Mouse (Mus musculus) urinary bladder, postnatal 14 days (tissue): Measurements from ENCODE around the gene Ddo.

Source experiments
- DNase-seq: peaks from one replicate; pipeline ENCODE4 v3.0.0; 2021; ENCODE audit warnings: low spot score

Ddo gene

DNA sequence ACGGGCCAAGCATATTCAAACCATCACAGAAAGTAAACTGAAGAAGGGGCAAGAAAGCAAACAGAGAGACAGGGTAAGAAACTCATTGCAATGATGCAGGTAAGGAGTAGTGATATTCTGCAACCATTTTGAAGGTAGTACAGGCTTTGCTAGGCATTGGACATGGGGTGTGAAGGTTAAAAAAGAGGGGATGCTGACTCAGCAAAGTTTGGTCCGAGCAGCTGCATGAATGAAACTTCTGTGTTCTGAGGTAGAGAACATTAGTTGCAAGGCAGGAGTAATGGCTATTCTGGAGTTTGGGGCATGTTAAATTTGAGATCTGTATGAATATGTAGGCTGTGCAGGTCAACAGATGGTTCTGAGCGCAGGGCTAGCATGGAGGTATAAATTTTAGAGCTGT, 35.5 kb downstream of the Ddo start:
- no peak for DNase-seq

DNA sequence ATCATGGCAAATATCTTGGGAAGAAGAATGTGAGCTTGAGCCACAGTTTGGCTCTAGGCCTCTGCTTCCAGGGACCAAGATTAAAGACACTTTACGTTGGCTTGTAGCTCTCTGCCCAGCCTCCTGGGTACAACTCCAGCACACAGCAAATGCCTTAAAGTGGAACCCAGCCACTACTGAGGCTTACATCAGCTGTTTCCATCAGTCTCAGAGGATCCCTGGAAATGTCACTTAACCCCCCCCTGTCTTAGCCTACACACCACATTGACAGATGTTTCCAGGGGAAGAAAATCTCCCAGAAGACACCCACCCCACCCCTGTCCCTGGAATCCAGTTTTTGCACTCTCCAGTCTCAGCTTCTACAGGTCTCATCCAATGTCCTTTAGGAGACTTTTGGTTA, 37.1 kb downstream of the Ddo start:
- no peak for DNase-seq

DNA sequence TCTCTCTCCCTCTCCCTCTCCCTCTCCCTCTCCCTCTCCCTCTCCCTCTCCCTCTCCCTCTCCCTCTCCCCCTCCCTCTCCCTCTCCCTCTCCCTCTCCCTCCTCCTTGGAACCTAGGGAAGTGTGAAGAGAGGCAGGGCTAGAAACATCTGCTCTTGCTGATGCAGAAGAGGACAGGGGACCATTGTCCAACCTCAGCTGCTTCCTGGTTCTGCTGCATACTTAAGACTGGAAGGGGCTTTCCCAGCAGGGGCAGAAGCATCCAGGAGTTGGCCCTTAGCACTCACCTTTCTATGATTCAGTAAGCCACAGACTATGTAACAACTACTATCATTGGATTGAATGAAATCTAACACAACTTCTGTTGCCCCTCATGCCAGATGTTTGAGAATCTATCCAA, 38.8 kb downstream of the Ddo start:
- no peak for DNase-seq

DNA sequence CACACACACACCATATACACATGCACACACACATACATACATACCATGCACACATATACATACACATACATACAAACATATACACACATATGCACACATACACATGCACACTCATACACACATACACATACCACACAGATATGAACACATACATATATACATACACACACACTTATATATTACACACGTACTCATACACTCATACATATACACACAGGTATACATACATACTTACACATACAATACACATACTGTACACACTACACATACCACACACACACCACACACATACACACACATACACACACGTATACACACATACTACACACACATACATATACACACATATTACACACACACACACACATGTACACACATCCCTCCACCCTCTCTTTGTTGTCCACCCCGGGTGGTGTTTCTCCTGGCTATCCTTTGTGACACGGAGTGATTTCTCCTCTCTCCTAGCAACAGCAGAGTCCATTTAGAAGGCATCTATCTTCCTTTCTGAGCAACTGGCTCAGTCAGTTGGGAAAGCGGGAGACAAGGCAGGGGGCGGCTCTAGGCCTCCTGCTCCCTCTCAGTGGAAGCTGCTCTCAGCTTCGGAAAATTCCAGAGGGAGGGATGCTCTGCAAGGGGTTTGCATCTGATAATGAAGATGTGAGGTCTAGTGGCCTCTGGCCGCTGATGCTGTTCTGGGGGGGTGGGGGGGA, 42.9 kb downstream of the Ddo start:
- no peak for DNase-seq

DNA sequence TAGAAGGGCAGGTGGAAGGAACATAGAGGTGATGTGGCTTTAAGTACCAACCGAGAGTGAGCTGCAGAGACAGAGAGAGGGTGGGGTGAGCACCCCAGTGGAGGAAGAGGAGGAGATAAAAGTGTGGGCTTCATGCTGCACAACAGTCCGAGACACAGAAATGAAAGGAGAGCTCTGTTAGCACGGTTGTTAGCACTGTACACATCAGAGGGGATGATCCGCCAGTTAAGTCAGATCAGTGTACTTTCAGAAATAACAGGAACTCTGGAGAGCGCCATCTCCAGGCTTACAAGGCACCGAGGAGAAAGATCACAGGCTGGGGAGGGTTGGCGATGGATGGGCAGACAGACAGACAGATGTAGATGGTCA, 43.5 kb downstream of the Ddo start:
- DNase-seq = no peak

DNA sequence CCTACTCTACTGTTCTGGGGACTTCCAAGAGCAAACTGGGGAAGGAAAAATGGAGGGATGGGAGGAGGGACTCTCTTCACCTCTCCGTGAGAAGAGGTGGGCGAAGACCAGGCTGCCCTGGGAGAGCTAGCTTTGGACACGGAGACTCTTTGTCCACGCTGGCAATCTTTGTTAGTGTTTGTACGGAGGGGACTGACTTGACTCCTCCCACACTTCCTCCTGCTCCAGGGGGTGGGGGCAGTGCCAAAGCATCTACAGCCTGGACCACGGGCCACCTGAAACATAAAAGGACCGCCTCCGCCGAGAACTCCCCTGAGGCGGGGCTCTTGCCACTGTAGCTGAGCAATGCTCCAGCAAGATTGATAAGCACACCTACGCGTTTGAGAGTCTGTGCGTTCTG, 44.3 kb downstream of the Ddo start:
- DNase-seq = no peak

DNA sequence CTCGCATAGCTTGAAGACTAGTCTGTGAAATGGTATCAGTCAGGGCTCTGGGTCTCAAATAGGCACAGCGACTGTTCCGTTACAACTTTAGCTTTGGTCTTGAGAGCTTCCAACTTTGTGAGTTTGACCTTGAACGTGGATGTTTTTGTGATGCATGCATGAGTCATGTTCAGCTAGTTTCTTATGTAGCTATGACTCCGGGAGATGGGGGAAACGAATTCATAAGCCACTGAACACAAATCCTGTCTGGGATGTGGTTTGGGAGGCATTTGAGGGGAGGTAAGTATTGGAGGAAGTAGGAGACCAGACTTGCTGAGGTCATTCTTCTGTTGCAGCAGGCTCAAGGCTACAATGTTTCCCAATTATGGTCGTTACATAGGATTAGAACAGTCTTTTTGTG, 46.1 kb downstream of the Ddo start:
- no peak for DNase-seq

DNA sequence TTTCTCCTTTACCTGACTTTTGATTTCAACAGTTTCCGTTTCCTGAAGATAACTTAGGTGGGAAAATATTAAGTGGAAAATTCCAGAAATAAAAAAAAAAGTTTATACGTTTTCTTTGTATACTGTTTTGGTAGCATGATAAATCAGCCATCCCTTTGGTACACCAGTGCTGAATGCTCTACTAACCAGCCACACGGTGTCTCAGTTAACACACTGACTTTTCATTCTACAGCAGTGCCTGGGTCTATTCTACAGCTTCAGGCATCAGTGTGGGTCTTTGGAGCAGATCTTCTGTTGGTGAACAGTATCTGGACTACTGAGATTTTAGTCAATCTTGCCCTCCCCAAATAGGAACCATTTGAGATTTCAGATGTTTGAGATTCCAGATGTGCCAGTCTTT, 48.7 kb downstream of the Ddo start:
- DNase-seq = no peak

DNA sequence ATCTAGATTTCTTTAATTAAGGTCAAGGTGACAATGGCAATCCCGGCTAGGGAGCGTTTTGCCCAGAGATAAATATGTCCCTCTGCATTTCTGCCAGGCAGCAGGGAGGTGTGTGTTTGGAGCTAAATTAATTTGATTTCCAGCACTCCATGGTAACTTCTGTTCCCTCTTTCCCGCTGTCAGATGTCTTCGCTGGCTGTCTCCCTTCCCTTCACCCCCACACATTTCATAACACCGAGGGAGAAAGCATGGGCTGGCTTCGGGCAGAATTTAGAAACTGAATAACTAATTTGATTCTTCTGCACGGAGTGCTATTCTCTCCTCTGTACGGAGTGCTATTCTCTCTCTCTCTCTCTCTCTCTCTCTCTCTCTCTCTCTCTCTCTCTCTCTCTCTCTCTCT, 52.7 kb downstream of the Ddo start:
- DNase-seq = no peak

DNA sequence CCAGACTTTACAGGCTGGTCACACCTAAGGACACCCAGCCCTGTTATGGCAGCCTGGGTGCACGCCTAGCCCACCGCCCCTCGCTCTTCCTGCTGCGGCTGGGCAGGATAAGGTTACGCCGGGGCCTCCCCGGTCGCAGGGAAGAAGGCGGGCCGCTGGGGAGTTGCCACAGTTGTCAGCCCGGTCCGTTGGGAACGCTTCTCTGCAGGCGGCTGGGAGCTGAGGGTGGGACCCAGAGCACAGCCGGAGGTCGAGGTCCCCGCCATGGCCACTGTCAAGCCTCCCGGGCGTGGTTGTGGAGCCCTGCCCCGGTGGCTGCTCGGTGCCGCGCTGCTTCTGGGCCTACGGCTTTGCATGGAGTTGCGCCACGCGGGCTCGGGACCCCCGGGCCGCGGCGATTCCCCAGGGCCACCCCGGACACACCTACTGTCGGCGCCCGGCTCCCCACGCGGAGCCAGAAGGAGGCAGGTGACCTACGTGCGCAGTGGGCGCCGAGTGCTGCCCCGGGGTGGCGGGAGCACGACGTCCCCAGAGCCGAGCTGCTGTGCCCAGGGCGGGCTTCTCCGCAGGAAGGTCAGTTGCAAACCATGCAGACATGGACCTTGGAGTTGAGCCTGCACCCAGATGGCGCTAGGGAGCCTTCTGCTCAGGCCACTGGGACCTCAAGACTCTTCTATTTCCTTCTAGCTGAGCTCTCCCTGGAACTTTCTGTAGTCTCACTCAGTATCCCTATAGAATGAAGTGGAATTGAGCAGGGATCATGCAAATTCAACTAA, 53.5 kb downstream of the Ddo start, which contains the start of gene Mettl24:
Gene Mettl24, plus strand, starts transcription at position 191 of the 776 bp plus-strand sequence.
- peak; percentile 78 for DNase-seq

DNA sequence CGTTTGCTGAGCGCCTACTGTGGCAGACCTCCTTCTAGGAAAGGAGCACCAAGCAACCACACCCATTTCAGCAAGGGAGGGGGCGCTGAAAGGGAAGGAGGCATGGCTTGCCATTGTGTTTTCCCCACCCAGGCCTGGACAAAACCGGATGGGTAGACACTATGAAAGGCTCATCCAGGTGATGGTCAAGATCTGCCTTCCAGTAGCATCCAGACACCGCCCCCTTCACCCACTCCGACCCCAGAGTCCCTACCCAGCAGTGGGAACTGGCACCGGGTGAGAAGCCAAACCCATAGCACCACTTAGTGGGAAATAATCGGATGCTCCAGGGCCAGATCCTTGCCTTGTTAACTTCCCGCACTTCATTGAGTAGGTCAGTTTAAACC, 54.0 kb downstream of the Ddo start:
- no peak for DNase-seq

DNA sequence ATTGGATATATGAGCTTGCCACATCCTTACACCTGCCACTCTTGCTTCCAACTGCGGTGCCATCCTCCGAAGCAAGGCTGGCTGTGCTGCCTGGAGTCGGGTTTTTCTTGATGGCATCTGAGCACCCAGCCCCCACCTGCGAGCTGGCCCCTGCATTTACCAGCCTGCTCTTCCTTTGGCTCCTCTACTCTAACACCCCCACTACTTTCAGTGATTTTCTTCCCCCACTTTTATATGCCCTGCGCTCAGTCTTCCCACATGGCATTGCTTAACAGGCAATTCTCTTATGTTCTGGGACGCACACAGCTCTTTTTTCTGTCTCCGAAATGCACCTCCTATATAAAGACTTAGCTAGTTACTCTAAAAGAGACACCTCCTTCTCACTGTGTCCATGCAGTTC, 54.5 kb downstream of the Ddo start:
- no peak for DNase-seq

DNA sequence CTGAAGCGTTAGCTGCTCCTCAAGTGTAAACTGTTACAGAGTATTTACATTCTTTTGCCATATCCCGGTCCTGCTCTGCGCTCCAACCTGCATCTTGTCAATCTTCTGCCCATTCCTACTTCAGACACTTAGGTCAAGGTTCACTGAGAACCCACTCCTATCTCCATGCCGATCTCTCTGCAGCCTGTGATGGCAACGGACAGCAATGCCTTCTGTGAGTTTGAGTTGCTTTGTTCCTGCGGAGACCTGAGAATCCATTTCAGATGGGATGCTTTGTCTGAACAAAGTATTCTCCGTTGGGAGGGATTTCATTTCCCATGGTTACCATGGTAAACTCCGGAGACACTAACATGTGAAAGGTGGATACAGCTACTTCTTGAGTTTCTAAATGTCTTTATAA, 55.8 kb downstream of the Ddo start:
- DNase-seq = no peak

DNA sequence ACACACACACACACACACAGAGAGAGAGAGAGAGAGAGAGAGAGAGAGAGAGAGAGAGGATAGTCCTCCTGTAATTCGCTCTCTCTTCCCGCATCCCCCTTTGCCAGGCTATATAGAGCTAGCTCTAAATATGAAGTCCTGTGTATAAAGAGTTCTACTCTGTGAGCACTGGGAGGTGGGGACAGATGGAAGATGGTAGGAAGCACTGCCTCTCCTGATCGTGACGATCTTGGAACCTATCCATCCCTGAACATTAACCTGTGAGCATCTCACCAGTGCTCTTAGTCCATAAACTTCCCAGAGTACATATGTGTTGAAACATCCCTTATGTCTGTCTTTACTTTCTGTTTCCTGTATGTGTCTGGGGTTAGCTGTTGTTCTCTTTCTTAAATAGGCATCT, 57.2 kb downstream of the Ddo start:
- DNase-seq = no peak

DNA sequence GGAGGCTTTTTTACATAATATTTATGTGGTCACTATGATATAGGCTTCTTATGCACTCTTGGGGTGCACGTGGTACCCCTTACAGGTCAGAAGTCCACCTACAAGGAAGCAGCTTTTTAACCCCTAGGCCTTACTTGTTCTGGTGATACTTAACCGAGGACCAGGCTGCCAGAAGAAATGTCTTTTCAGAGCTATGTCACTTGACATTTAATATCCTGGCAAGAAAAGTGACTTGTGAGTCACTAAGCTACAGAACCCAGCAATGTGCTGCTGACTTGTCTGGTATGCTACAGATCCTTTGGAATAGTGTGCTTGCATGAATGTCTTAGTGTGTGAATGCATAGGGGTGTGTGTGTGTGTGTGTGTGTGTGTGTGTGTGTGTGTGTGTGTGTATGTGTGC, 57.6 kb downstream of the Ddo start:
- no peak for DNase-seq

DNA sequence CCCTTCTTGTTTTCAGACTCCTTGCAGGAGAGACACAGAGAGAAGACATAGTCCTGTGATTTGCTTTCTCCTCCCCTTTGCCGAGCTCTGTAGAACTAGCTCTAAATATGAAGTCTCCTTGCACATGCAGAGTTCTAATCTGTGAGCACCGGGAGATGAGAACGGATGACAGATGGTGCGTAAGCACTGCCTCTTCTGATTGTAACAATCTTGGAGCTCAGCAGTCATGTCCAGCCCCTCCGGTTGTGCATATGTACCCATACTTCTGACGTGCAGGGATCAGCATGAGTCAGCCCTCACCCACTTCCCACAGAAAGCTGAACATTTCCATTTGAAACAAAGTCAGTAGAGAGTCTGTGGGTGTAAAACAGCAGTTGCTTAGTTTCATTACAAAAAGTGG, 58.5 kb downstream of the Ddo start:
- DNase-seq = no peak

DNA sequence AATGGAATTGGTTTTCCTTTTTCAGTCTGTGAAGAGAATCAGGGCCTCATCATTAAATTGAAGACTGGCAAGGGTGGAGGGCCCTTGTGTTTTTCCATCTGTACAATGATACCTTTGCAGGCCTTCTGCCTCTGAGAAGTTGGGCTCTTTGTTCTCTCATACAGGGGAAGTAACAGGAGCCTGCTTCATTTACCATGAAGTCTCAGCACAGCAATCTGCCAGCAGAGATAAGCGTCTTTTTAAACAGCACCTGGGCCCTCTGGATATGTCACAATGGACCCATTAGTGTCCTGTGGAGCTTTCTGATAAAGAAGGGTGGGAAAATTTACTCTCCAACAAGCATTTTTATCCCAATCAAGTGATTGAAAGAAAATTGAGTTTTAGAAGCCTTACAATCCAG, 59.1 kb downstream of the Ddo start:
- DNase-seq = no peak

DNA sequence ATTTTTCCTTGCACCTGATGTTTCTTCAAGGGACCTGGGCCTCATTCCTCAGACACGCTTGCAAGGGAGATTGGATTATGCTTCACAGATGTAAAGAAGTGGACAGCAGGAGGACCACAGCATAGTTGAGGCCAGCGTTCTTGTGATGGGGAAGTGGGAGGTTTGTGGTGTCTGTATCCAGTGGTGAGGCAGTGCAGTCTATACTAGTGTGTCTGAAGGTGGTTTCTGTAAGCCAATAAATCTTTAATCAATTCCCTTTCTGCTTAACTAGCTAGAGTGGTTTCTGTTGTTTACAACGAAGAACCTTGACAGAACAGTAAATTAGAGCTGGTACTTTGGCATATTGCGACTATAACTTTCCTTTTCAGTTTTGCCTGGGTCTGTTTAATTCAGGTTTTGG, 68.8 kb downstream of the Ddo start:
- no peak for DNase-seq

DNA sequence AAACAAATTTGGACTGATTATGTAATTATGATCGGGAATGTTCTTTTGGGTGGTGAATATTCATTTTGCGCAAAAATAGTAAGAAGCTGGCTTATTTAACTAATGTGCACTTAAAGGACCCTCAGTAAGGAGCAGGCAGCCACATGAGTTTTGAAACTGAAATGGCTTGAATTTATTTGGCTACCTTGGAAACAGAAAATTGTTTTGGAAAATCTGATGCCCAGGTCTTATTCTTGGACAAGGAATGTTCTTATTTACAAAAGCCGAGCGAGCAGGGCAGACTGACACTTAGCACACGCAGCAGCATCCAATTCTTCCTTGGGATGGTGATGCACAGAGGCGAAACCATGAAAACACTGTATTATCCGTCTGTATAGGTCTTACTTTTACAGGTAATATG, 81.3 kb downstream of the Ddo start:
- no peak for DNase-seq

DNA sequence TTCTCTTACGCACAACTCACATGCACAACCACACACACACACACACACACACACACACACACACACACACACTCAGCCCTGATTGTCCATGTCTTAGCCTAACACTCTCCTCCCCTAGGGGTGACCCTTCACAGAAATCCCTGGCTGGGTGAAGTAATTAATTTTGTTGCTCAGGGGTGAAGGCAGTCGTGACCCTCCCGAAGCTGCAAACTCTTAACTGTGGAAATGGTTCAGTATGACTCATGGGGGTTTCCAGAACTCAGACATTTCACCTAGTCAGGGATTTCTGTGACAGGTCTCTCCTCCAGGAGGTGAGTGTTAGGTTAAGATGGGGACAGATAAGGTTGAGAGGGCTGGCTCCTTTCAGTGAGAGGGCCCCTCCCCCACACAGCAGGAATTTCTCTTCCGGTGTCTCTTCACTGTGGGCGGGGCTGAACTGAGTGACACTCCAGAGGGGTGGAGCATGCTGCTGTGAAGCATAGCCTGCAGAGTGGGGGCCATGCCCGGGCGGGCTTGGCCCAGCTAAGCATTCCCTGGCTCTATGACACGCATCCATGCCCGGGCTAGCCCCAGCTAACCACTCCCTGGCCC, 83.3 kb downstream of the Ddo start:
- peak; percentile 47 for DNase-seq

DNA sequence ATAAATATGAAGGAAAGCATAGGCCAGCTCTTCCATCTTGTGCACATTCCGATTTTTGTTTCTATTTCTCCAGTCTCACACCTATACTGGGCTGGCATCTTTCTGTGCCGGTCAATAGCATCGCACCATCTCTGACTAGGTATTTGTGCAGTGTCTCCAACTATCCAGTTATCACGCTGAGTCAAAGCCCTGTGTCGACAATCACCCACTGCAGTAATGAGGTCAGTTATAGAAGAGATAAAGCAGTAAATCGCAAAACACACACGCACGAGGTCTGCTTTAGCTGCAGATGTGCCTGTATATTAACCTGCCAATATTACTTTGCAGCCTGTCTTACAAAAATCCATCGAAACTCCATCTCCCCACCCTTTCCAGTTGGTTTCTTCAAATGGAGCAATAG, 84.0 kb downstream of the Ddo start:
- DNase-seq = no peak

DNA sequence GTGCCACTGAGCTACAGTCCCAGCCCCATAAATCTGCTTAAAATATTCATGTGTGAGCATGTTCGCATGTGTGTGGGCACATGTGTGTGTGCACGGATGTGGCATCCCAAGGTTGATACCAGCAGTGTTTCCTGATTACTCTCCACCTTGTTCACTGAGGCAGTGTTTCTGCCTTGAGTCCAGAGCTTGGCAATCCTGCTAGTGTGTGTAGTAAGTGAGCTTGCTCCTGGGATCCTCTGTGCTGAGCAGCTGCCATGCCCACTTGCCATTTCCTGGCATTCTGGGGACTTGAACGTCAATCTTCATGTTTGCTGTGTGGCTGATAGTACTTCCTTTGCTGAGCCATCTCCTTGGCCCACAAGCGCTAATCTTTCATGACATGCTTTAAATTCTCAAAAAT, 85.3 kb downstream of the Ddo start:
- DNase-seq = peak; percentile 11

DNA sequence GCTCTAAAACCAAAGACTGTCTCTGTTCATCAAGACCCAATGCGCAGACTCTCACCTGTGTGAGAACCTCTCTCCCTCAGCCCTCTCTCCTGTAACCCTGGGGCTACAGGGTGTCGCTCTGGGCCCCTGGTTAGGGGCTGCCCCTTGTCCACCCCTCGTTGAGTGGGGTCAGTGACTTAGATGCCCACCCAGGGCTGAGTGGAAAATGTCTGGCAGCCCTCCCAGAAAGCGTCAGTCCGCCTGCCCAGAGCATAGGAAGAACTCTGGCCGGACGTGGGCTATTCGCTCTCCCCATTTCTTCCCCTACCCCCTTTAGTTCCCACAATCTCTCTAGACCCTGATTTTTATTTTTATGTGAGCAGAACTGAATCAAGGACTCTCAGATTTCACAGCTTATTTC, 86.5 kb downstream of the Ddo start:
- no peak for DNase-seq

DNA sequence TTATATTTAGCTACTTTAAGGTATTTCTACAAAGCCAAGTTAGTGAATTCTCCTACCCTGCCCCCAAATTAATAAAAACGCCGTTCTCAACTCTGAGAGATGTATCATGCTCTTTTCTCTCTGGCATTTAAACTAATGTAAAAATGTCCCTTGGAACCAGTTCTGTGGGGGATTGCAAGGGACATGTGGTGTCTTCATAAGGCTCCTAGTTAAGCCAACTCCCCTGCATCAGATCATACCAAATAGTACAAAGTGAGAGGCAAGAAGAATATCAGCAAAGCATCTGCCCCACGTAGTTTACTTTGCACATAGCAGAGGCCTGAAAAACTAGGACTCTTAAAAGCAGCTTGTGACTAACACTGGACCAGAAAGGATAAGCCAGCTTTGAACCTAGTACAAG, 86.9 kb downstream of the Ddo start:
- DNase-seq = no peak
